Mouse (Mus musculus) megakaryocyte, adult 5-6 weeks (primary cell): ENCODE data around the gene Rhbdf2. TPM values are rescaled to one million over a fixed set of nuclear protein-coding genes. Genes with fewer than 3 reads are reported as not detected.

Experiments used
- ATAC-seq: 2 replicates; pipeline ENCODE4 v1.8.0; 2016; ENCODE audit warnings: mild to moderate bottlenecking, inconsistent platforms; ENCODE audit not compliant: poor library complexity, severe bottlenecking
- total RNA-seq, 2 experiments: library from RNA; stranded (forward) in 1 of 2; stranded (reverse) in 1 of 2; fragments of 153-499, 151-499 nt in 1 of 2; fragments of 221-1000, 200-1000 nt in 1 of 2; gene quantifications; 2 replicates each; pipeline versions ENCODE4 v1.2.3 to v1.2.4; 2015 to 2017

Rhbdf2 gene
- total RNA-seq, 2 experiments from 2014 or later = 16.2 to 21.8 TPM

- no peak for ATAC-seq
Measured at GRCm38 (mm10) chr11:116660181-116660580, 33.4 kb upstream of the Rhbdf2 start.

GRCm38 (mm10) chr11:116659027-116659621, 32.3 kb upstream of the Rhbdf2 start:
- no peak for ATAC-seq

- no peak for ATAC-seq
Measured at GRCm38 (mm10) chr11:116658238-116658637, 31.4 kb upstream of the Rhbdf2 start.

- ATAC-seq = peak; percentile 87
Measured at GRCm38 (mm10) chr11:116657311-116658223, 30.7 kb upstream of the Rhbdf2 start.

GRCm38 (mm10) chr11:116656348-116657191, 29.8 kb upstream of the Rhbdf2 start:
- no peak for ATAC-seq

- ATAC-seq = no peak
Measured at GRCm38 (mm10) chr11:116654255-116654821, 27.5 kb upstream of the Rhbdf2 start, which contains the start of gene Cygb. Gene Cygb (minus strand): TSS chr11:116654313.

GRCm38 (mm10) chr11:116653709-116654221, 26.9 kb upstream of the Rhbdf2 start:
- ATAC-seq = no peak

- ATAC-seq = no peak
Measured at GRCm38 (mm10) chr11:116653234-116653633, 26.4 kb upstream of the Rhbdf2 start, which contains the start of gene Prcd. Gene Prcd (plus strand): TSS chr11:116653534.

GRCm38 (mm10) chr11:116652330-116653098, 25.7 kb upstream of the Rhbdf2 start:
- ATAC-seq = no peak

GRCm38 (mm10) chr11:116651339-116651738, 24.5 kb upstream of the Rhbdf2 start:
- ATAC-seq = no peak

GRCm38 (mm10) chr11:116650811-116651210, 24.0 kb upstream of the Rhbdf2 start:
- ATAC-seq = no peak

- no peak for ATAC-seq
Measured at GRCm38 (mm10) chr11:116649711-116650337, 23.0 kb upstream of the Rhbdf2 start.

GRCm38 (mm10) chr11:116648976-116649375, 22.2 kb upstream of the Rhbdf2 start:
- no peak for ATAC-seq

- no peak for ATAC-seq
Measured at GRCm38 (mm10) chr11:116648213-116648921, 21.5 kb upstream of the Rhbdf2 start.

GRCm38 (mm10) chr11:116647340-116647991, 20.6 kb upstream of the Rhbdf2 start:
- ATAC-seq = no peak

- ATAC-seq = no peak
Measured at GRCm38 (mm10) chr11:116646771-116647170, 20.0 kb upstream of the Rhbdf2 start.

- ATAC-seq = no peak
Measured at GRCm38 (mm10) chr11:116646136-116646535, 19.3 kb upstream of the Rhbdf2 start.
